19 mouse cellular contexts compared by ENCODE assay signal in the genomic region with DNA sequence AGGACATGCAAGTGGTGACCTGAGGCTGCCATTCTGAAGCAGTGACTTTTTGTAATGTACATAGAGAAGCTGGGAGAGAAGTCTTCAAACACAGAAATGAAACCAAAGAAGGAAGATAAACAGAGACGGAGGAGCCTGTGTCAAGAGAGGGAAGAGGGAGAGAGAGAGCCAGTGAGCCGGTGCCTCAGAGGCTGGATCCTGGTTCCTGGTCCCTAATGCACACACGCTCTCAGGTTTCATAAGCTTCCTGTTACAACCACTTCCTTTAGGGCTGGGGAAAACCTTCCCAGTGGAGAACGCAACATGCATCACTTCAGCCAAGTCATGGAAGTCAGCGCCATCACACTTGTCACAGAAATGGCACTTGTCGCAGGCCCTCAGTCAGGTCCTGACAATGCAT. TPM values are rescaled to one million over a fixed set of nuclear protein-coding genes. Genes with fewer than 3 reads are reported as not detected.
DNase-seq lines count a peak whose midpoint lies in the region; ATAC-seq and TF ChIP-seq lines count a peak whose summit lies in the region.
"Had no signal": no experiment of that assay in that cellular context is flagged by ENCODE, and none has a peak within 500 bp of the region (broad histone marks: within the 10 kb centered on the region; RNA-seq: fewer than 3 reads in every experiment).

No protein-coding gene starts in this region.

- no peaks in the 10 kb centered on the region for H3K27me3 ChIP-seq in kidney, embryonic 16.5 days (ENCODE audit: insufficient read depth, low read length)
- no peaks in the 10 kb centered on the region for H3K27me3 ChIP-seq in embryonic facial prominence, embryonic 12.5 days
- no peaks in the 10 kb centered on the region for H3K27me3 ChIP-seq in limb, embryonic 14.5 days (ENCODE audit: control insufficient read depth, insufficient read depth, low read length)
- H3K27me3 ChIP-seq in midbrain, embryonic 13.5 days = no peaks in the 10 kb centered on the region
- H3K27me3 ChIP-seq: hindbrain, embryonic 13.5 days; liver, embryonic 12.5 days; neural tube, embryonic 12.5 days; Patski had no signal

- no peaks in the 10 kb centered on the region for H3K36me3 ChIP-seq in kidney, embryonic 16.5 days (ENCODE audit: insufficient read depth, low read length)
- no peaks in the 10 kb centered on the region for H3K36me3 ChIP-seq in embryonic facial prominence, embryonic 12.5 days
- H3K36me3 ChIP-seq in limb, embryonic 14.5 days (ENCODE audit: control insufficient read depth, insufficient read depth, low read length) = no peaks in the 10 kb centered on the region
- no peaks in the 10 kb centered on the region for H3K36me3 ChIP-seq in midbrain, embryonic 13.5 days
- H3K36me3 ChIP-seq: heart, embryonic 10.5 days; hindbrain, embryonic 13.5 days; liver, embryonic 12.5 days; neural tube, embryonic 12.5 days had no signal

- no peaks in the 10 kb centered on the region for H3K9me3 ChIP-seq in kidney, embryonic 16.5 days (ENCODE audit: low read length)
- no peaks in the 10 kb centered on the region for H3K9me3 ChIP-seq in embryonic facial prominence, embryonic 12.5 days
- no peaks in the 10 kb centered on the region for H3K9me3 ChIP-seq in limb, embryonic 14.5 days (ENCODE audit: control insufficient read depth, low read length)
- H3K9me3 ChIP-seq in midbrain, embryonic 13.5 days = no peaks in the 10 kb centered on the region
- H3K9me3 ChIP-seq: heart, embryonic 10.5 days; hindbrain, embryonic 13.5 days; liver, embryonic 12.5 days; neural tube, embryonic 12.5 days had no signal

- ATAC-seq in kidney, embryonic 16.5 days (ENCODE audit: low FRiP score, low TSS enrichment) = peak; percentile 69
- no peak for ATAC-seq in embryonic facial prominence, embryonic 12.5 days (ENCODE audit: insufficient number of reproducible peaks, insufficient read depth, low FRiP score, low TSS enrichment)
- ATAC-seq in limb, embryonic 14.5 days (ENCODE audit: low FRiP score, low read depth) = no peak
- no peak for ATAC-seq in midbrain, embryonic 13.5 days
- ATAC-seq: forebrain, embryonic 14.5 days; liver, embryonic 12.5 days; Patski had no signal

- H3K4me3 ChIP-seq in kidney, embryonic 16.5 days (ENCODE audit: low read length) = no peak overlapping the region
- H3K4me3 ChIP-seq in embryonic facial prominence, embryonic 12.5 days = no peak overlapping the region
- H3K4me3 ChIP-seq in limb, embryonic 14.5 days (replicated peaks; ENCODE audit: low read length) = no peak overlapping the region
- no peak overlapping the region for H3K4me3 ChIP-seq in midbrain, embryonic 13.5 days (replicated peaks)
- H3K4me3 ChIP-seq: heart, embryonic 10.5 days; hindbrain, embryonic 13.5 days; liver, embryonic 12.5 days; neural tube, embryonic 12.5 days had no signal

- no peak overlapping the region for H3K4me2 ChIP-seq in kidney, embryonic 16.5 days (replicated peaks; ENCODE audit: low read depth, low read length)
- no peak overlapping the region; the same call in 1 of the 2 replicates for H3K4me2 ChIP-seq in embryonic facial prominence, embryonic 12.5 days (replicated peaks)
- H3K4me2 ChIP-seq in limb, embryonic 14.5 days (replicated peaks; ENCODE audit: low read depth, low read length, severe bottlenecking) = no peak overlapping the region
- H3K4me2 ChIP-seq in midbrain, embryonic 13.5 days (replicated peaks) = no peak overlapping the region
- H3K4me2 ChIP-seq: hindbrain, embryonic 13.5 days; liver, embryonic 12.5 days; neural tube, embryonic 12.5 days had no signal

- no peak for TF ChIP-seq POLR2A in limb, embryonic 14.5 days (IDR thresholded peaks at IDR 0.05; ENCODE audit: borderline replicate concordance, extremely low read depth, insufficient read depth, insufficient read length)

- peak overlapping the region; percentile 4; the same call in 1 of the 2 replicates for H3K27ac ChIP-seq in kidney, embryonic 16.5 days (ENCODE audit: low read length)
- H3K27ac ChIP-seq in embryonic facial prominence, embryonic 12.5 days = peak overlapping the region; percentile 12; the same call in 1 of the 2 replicates
- H3K27ac ChIP-seq in limb, embryonic 14.5 days (replicated peaks; ENCODE audit: low read depth, low read length) = no peak overlapping the region
- H3K27ac ChIP-seq in midbrain, embryonic 13.5 days = no peak overlapping the region
- H3K27ac ChIP-seq: heart, embryonic 10.5 days; hindbrain, embryonic 13.5 days; liver, embryonic 12.5 days; neural tube, embryonic 12.5 days had no signal

- whole genome bisulfite sequencing in kidney, embryonic 16.5 days = 22% methylated on average over 6 of the region's 6 CpGs
- 45% methylated on average over 6 of the region's 6 CpGs for WGBS in embryonic facial prominence, embryonic 12.5 days
- WGBS in limb, embryonic 14.5 days = 27% methylated on average over 6 of the region's 6 CpGs
- 86% methylated on average over 6 of the region's 6 CpGs for WGBS in midbrain, embryonic 13.5 days

- H3K4me1 ChIP-seq in kidney, embryonic 16.5 days (ENCODE audit: insufficient read depth, low read length) = peaks cover 13% of the 10 kb centered on the region; the same call in 1 of the 2 replicates
- H3K4me1 ChIP-seq in embryonic facial prominence, embryonic 12.5 days = peaks cover 16% of the 10 kb centered on the region
- H3K4me1 ChIP-seq in limb, embryonic 14.5 days (ENCODE audit: control insufficient read depth, insufficient read depth, low read length) = peaks cover 8% of the 10 kb centered on the region
- H3K4me1 ChIP-seq in midbrain, embryonic 13.5 days (replicated peaks) = peaks cover 3% of the 10 kb centered on the region; the same call in 1 of the 2 replicates

- no peak for DNase-seq in kidney, adult 11 months
- peak; percentile 44 for DNase-seq in 416B (ENCODE audit: low read depth)
- peak; percentile 31 for DNase-seq in limb, embryonic 14.5 days (ENCODE audit: low spot score)
- DNase-seq in thymus, postnatal 0 days (ENCODE audit: low spot score) = no peak
- DNase-seq in heart, postnatal 4 days = no peak
- DNase-seq: cerebellum, postnatal 25 days; gastrocnemius, postnatal 36 days; heart, postnatal 10 days; spleen, adult 18-20 months; thymus, postnatal 14 days had no signal

- H3K9ac ChIP-seq in kidney, embryonic 16.5 days (replicated peaks; ENCODE audit: low read length) = peak overlapping the region; percentile 19; the same call in 1 of the 2 replicates
- H3K9ac ChIP-seq in embryonic facial prominence, embryonic 12.5 days = no peak overlapping the region
- no peak overlapping the region for H3K9ac ChIP-seq in limb, embryonic 14.5 days (ENCODE audit: low read depth, low read length, severe bottlenecking)
- no peak overlapping the region for H3K9ac ChIP-seq in midbrain, embryonic 13.5 days (replicated peaks)
- H3K9ac ChIP-seq: hindbrain, embryonic 13.5 days; liver, embryonic 12.5 days; neural tube, embryonic 12.5 days had no signal

RNA-seq across cellular contexts. Expression of a gene that starts 28.9 kb away (rescaled TPM):
- 1.1 and 1.8 TPM in 2 replicates for polyA plus RNA-seq in kidney, embryonic 16.5 days (2015; fragmentation: Nextera tagmentation; extraction: Ambion mirVana)
- polyA plus RNA-seq in embryonic facial prominence, embryonic 12.5 days (2016; fragmentation: Nextera tagmentation; extraction: Ambion mirVana) = 2.1 and 2.5 TPM in 2 replicates
- polyA plus RNA-seq in limb, embryonic 14.5 days (2012; rRNA removed) = 1.9 and 2.2 TPM in 2 replicates
- 2.3 and 3.1 TPM in 2 replicates for polyA plus RNA-seq in limb, embryonic 14.5 days (2014; fragmentation: Nextera tagmentation; extraction: Ambion mirVana)
- 0.62 and 0.66 TPM in 2 replicates for polyA plus RNA-seq in thymus, postnatal 0 days (2015; fragmentation: Nextera tagmentation; extraction: Ambion mirVana)
- under 1 TPM; 0.98 to 0.99 TPM for total RNA-seq in heart, postnatal 4 days (2021)
- 1.1 TPM in 2 replicates for polyA plus RNA-seq in midbrain, embryonic 13.5 days (2015; fragmentation: Nextera tagmentation; extraction: Ambion mirVana)

Comparison
In these comparisons a context has a peak if more than half of its experiments do, and no peak if none do; other contexts are left out.
1. H3K27ac ChIP-seq: peak in kidney, embryonic 16.5 days (single experiment) and embryonic facial prominence, embryonic 12.5 days (single experiment); none in limb, embryonic 14.5 days (single experiment) and midbrain, embryonic 13.5 days (single experiment).
2. DNase-seq: peak in 416B (single experiment) and limb, embryonic 14.5 days (single experiment); none in kidney, adult 11 months (single experiment), thymus, postnatal 0 days (single experiment) and heart, postnatal 4 days (single experiment).